Mouse (Mus musculus): ENCODE results near the gene Cdk14. TPM values are rescaled to one million over a fixed set of nuclear protein-coding genes. Genes with fewer than 3 reads are reported as not detected.

Cdk14 gene
- polyA plus RNA-seq, 1 experiment from 2014 or later = 33.0 TPM

DNA sequence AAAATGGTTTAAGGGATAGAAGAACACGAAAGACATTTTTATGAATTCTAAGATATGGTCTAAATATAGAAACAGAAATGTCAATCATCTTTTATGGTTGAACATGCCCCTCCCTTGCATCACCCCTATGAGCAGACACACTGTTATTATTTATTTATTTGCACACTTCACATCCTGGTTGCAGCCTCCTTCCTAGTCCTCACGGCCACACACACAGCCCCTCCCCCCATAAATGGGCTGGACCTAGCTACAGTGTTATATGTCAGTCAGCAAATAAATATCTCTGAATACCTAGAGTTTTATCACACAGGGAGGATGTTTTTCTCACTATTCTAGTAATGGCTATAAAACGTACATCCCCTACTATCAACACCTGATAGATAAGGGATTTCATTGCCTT lies 633.3 kb downstream of the Cdk14 start:
- ATAC-seq (ENCODE audit: low FRiP score, low read depth) = no peak
- H3K36me3 ChIP-seq = no peaks in the 10 kb centered on the region
- no peak overlapping the region for H3K9ac ChIP-seq
- H3K4me1 ChIP-seq = peaks cover 3% of the 10 kb centered on the region; the same call in 1 of the 2 replicates
- no peaks in the 10 kb centered on the region for H3K9me3 ChIP-seq
- no peaks in the 10 kb centered on the region for H3K27me3 ChIP-seq (replicated peaks)
- H3K4me2 ChIP-seq (replicated peaks) = no peak overlapping the region
- no peak overlapping the region for H3K27ac ChIP-seq
- 79% methylated on average over 3 of the region's 3 CpGs for WGBS
- H3K4me3 ChIP-seq = no peak overlapping the region

DNA sequence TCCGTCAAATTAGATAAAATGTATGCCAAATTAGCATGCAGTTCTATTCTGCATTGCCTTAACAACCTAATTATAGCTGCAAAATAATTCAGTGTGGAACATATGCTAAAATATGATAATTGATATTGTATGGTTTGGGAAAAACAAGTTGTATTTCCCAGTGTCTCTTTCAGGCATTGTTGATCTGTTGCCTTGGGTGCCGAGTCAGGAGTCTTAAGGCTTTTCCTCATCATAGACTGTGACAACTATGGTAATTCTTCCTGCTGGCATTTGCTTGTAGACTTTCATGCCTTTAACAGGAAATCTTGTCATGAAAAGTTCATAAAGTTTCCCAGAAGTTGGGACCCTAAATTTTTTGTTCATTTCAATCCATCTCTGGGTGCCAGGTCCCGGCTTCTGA lies 641.8 kb downstream of the Cdk14 start:
- Histone ChIP-seq H3K9ac (no peak overlapping the region), H3K4me1 (peaks cover 4% of the 10 kb centered on the region), H3K4me2 (replicated peaks) (no peak overlapping the region), H3K27ac (no peak overlapping the region), H3K9me3 (no peaks in the 10 kb centered on the region), H3K4me3 (no peak overlapping the region), H3K27me3 (replicated peaks) (no peaks in the 10 kb centered on the region), H3K36me3 (no peaks in the 10 kb centered on the region)
- no peak for ATAC-seq (ENCODE audit: low FRiP score, low read depth)
- 90% methylated on average over 3 of the region's 3 CpGs for WGBS

DNA sequence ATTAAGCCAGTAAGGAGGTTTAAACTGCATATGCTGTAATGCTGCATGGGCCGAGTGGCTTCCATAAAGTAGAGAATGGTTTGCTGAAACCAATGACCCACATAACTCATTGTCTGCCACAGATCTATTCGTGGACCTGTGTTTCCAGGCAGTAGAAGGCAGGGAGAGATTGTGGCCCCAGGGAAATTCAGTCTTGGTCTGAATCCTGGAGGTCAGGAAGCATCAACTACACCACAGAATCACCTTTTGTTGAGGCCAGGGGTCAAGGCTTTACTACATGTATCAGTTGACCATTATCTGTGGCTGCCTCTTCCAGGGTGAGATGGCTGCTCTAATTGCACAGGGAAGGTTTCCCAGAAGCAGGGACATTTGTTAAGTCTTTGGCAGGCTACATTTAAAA lies 643.6 kb downstream of the Cdk14 start:
- no peaks in the 10 kb centered on the region for H3K27me3 ChIP-seq (replicated peaks)
- ATAC-seq (ENCODE audit: low FRiP score, low read depth) = no peak
- H3K4me2 ChIP-seq (replicated peaks) = no peak overlapping the region
- no peak overlapping the region for H3K9ac ChIP-seq
- WGBS = 48% methylated on average over 2 of the region's 2 CpGs
- H3K27ac ChIP-seq = no peak overlapping the region
- H3K9me3 ChIP-seq = no peaks in the 10 kb centered on the region
- H3K4me3 ChIP-seq = no peak overlapping the region
- H3K36me3 ChIP-seq = no peaks in the 10 kb centered on the region
- peaks cover 6% of the 10 kb centered on the region for H3K4me1 ChIP-seq

DNA sequence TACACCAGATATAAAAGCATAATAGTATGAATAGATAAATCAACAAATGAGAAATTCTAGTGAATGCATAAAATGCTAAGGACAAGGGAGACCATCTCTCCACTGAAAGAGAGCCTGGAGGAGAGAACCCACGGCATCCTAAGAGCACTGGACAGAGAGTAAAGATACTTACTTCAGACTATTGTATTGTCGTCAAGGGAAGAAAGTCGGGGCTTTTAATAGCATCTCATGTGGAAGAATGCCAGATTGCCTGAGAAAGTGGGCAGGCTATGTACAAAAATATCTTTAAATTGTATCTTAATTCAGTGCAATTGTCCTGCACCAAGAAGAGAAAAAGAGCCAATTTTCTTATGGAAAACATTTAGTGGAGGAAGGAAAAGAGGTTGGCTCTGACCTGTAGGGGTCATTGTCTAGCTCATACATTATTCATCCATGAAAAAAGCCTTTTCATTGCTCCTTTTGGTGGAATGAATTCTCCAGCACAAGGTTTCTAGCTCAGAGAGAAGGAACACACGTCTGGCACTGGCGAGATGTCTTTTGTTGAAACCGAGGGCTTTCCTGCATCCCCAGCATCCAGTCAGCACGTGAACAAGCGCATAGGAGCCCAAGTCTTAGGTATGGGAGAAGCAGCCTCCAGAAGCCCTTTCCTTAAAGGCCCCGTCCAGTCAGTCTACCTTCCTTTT lies 646.9 kb downstream of the Cdk14 start:
- 28% methylated on average over 9 of the region's 9 CpGs for WGBS
- H3K9me3 ChIP-seq = no peaks in the 10 kb centered on the region
- no peak for ATAC-seq (ENCODE audit: low FRiP score, low read depth)
- H3K4me2 ChIP-seq (replicated peaks) = no peak overlapping the region
- no peak overlapping the region for H3K9ac ChIP-seq
- no peak overlapping the region for H3K4me3 ChIP-seq
- no peaks in the 10 kb centered on the region for H3K27me3 ChIP-seq (replicated peaks)
- H3K36me3 ChIP-seq = no peaks in the 10 kb centered on the region
- peaks cover 6% of the 10 kb centered on the region for H3K4me1 ChIP-seq
- no peak overlapping the region for H3K27ac ChIP-seq

DNA sequence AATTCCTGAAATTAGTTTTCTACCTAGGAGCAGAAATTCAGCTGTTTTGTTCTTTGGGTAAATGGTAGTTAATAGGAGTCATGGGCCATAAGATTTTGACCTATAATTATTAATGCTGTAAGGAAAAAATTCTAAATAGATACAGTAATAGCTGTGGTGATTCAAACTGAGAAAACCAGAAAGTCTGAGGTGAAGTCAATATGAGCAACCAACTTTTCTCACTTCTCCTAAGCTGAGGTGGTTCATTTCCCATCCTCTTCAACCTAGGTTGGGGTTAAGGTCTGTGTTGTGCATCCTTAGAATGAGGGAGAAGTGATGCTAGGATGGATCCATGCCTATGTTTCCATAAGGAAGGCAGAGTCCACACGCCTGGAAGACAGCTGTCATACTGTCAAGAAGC lies 649.5 kb downstream of the Cdk14 start:
- Histone ChIP-seq H3K36me3 (no peaks in the 10 kb centered on the region), H3K9me3 (no peaks in the 10 kb centered on the region), H3K4me1 (peaks cover 6% of the 10 kb centered on the region), H3K4me3 (no peak overlapping the region), H3K4me2 (replicated peaks) (no peak overlapping the region), H3K27me3 (replicated peaks) (no peaks in the 10 kb centered on the region), H3K9ac (no peak overlapping the region), H3K27ac (no peak overlapping the region)
- no peak for ATAC-seq (ENCODE audit: low FRiP score, low read depth)
- 68% methylated on average over 1 of the region's 1 CpGs for WGBS

DNA sequence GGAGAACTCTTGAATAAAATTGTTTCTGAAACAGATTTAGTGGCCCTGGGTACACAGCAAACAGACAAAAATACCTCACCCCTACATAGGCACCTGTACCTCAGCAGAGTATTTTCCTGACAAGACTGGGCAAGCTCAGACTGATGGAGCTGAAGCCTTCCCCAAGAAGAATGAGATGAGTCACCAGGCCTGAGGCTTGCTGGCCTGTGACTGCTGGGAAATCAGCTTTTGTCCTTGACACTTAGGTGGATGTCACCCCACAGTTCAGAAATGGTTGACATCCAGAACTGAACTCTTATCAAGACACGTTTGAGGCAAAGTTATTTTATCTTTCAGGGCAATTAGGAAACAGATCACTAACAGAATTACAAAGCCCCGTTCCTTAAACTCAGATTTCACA lies 652.2 kb downstream of the Cdk14 start:
- no peak overlapping the region for H3K9ac ChIP-seq
- no peak overlapping the region for H3K4me2 ChIP-seq (replicated peaks)
- H3K36me3 ChIP-seq = no peaks in the 10 kb centered on the region
- H3K9me3 ChIP-seq = no peaks in the 10 kb centered on the region
- WGBS = 79% methylated on average over 2 of the region's 2 CpGs
- ATAC-seq (ENCODE audit: low FRiP score, low read depth) = no peak
- H3K4me1 ChIP-seq = no peaks in the 10 kb centered on the region
- H3K4me3 ChIP-seq = no peak overlapping the region
- H3K27ac ChIP-seq = no peak overlapping the region
- H3K27me3 ChIP-seq (replicated peaks) = no peaks in the 10 kb centered on the region

DNA sequence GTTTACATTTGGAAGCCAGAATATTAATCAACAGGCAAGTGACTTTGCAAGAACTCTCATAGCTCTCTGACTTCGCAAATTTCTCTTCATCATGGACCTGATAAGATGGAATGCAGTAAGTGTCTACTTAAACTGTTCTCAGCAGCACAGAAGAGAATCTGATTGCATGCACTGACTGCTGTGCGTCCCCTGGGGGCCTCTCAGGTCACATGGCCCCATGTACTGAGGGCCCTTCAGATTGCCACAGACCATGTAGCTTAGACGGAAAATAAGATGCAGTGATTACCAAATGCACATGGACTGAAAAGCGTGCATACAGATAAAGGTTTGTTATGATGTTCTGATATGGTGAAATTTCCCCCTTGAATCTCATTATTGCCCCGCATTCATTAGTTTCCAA lies 653.4 kb downstream of the Cdk14 start:
- Histone ChIP-seq H3K4me3 (no peak overlapping the region), H3K9me3 (no peaks in the 10 kb centered on the region), H3K9ac (no peak overlapping the region), H3K27me3 (replicated peaks) (no peaks in the 10 kb centered on the region), H3K36me3 (no peaks in the 10 kb centered on the region), H3K27ac (no peak overlapping the region), H3K4me1 (no peaks in the 10 kb centered on the region), H3K4me2 (replicated peaks) (no peak overlapping the region)
- 88% methylated on average over 5 of the region's 5 CpGs for WGBS
- no peak for ATAC-seq (ENCODE audit: low FRiP score, low read depth)

DNA sequence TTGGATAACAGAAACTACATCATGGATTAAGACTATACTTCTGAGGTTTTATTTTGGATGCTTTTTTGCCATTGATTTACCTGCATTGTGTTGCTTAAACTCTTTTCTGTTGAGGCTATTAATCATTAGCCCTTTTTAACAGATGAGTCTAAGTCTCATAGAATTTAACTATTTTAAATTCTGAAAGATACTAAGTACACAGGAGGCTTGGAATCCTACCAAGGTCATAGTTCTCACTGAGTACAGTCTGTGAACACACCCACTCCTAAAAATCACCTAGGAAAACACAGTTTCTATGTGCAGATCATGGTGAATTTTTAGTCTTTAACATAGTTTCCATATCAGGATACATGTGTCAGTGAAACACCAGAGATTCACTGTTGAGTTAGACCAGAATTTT lies 658.2 kb downstream of the Cdk14 start:
- H3K9ac ChIP-seq = no peak overlapping the region
- H3K27me3 ChIP-seq (replicated peaks) = no peaks in the 10 kb centered on the region
- no peak for ATAC-seq (ENCODE audit: low FRiP score, low read depth)
- no peak overlapping the region for H3K4me2 ChIP-seq (replicated peaks)
- H3K36me3 ChIP-seq = no peaks in the 10 kb centered on the region
- no peak overlapping the region for H3K27ac ChIP-seq
- peaks cover under 1% of the 10 kb centered on the region; the same call in 1 of the 2 replicates for H3K4me1 ChIP-seq
- no peaks in the 10 kb centered on the region for H3K9me3 ChIP-seq
- H3K4me3 ChIP-seq = no peak overlapping the region

DNA sequence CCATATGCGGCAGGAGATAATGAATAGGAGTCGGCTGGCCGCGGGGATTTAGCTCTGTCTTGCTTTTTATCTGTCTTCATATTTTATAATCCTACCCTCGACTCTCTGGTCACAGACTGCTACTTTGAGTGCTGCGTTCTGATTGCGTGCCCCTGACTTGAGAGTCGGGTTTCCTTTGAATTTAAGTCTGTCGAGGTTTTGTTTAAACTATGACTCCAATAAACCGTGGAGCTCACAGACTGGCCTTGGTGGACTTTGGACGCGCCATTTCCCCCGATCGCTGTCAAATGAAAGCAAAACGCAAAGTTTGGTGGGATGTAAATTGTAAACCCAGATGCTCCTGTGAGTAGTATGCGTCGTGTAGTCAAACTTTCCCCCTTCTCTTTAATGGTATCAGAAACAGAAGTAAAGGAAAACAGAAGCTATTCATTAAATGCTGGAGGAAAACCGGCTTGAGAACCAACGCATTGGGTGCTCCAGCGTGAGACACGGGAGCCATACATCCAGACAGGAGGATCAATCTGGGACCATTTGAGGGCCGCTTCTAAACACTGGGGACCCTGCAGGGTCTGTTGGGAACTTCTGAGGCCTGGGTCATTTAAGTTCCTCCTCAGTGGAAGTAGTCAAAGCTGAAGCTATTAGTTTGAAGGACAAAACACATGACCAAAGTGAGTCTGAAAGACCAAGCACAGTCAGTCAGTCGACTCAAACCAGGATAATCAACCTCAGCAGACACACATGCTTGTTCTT lies 661.6 kb downstream of the Cdk14 start:
- ATAC-seq (ENCODE audit: low FRiP score, low read depth) = no peak
- Histone ChIP-seq H3K4me2 (replicated peaks) (peak overlapping the region; percentile 98), H3K27ac (peak overlapping the region; percentile 85; the same call in 1 of the 2 replicates)

DNA sequence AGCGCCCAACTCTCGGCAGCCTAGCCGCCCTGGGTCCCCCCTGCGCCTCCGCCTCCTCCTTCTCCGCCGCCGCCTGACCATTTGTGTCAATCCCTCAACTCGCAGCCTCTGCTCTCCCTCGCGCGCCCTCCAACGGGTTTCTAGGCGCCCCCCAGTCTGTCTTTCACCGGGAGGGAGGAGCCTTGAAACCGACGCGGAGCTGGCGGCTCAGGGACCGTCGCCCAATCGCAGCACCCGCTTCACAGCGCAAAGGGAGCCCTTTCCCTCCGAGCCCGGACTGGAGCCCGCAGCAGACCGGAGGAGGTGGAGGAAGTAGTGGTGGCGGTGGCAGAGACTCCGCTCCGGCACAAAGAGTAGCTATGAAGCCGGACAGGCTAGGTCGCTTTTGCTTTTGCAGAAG lies 662.2 kb downstream of the Cdk14 start, which contains the start of gene Fzd1:
Gene Fzd1 (minus strand): TSS at position 134 of the 400 bp plus-strand sequence.
- H3K4me2 ChIP-seq (replicated peaks) = peak within 1 kb of the TSS; percentile 98
- no peaks in the 10 kb centered on the region for H3K36me3 ChIP-seq
- H3K27me3 ChIP-seq (replicated peaks) = peaks cover 22% of the 10 kb centered on the region
- under 1% methylated on average over 33 of the region's 33 CpGs for WGBS
- H3K9me3 ChIP-seq = no peaks in the 10 kb centered on the region
- H3K27ac ChIP-seq = peak within 1 kb of the TSS; percentile 85; the same call in 1 of the 2 replicates
- peak within 1 kb of the TSS; percentile 74 for H3K4me3 ChIP-seq
- peak within 1 kb of the TSS; percentile 84 for H3K9ac ChIP-seq
- ATAC-seq (ENCODE audit: low FRiP score, low read depth) = peak; percentile 94
- peaks cover 25% of the 10 kb centered on the region for H3K4me1 ChIP-seq

More for the DNA sequence above, 661.6 kb downstream of the Cdk14 start:
- Histone ChIP-seq H3K9ac (peak overlapping the region; percentile 84), H3K9me3 (no peaks in the 10 kb centered on the region), H3K27me3 (replicated peaks) (peaks cover 22% of the 10 kb centered on the region), H3K36me3 (no peaks in the 10 kb centered on the region), H3K4me1 (peaks cover 25% of the 10 kb centered on the region), H3K4me3 (peak overlapping the region; percentile 74)
- WGBS = under 1% methylated on average over 23 of the region's 23 CpGs

DNA sequence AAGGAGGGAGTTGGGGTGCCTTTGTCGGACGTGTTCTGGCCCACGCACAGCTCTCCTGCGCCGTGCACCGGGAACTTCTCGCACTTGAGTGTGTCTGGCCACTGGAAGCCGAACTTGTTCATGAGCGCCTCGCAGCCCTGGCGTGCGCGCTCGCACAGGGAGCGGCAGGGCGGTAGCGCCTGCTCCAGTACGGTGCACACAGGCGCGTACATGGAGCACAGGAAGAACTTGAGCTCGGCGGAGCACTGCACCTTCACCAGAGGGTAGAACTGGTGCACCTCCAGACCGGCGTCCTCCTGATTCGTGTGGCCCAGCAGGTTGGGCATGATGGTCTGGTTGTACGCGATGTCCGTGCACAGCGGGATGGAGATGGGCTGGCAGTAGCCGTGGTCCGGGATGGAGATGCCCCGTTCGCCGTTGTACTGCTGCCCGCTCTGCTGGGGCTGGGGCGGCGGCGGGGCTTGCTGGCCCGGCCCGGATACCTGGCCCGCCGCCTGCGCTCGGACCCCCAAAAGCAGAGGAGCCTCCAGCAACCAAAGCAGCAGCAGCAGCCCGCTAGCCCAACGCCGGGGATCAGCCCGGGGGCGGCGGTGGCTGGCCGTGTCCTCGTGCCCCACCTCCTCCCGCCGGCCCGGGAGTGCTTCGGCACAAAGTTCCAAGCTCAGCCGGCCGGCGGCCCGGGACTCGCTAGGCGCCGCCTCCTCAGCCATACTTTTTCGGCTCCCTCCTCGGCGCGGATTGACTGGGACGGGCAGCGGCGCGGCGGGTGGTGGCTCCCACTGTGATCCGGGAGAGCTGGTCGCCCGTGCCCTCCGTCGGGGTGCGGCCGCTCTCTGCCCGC lies 663.0 kb downstream of the Cdk14 start:
- Histone ChIP-seq H3K27me3 (replicated peaks) (peaks cover 22% of the 10 kb centered on the region), H3K9ac (peak overlapping the region; percentile 84), H3K4me1 (peaks cover 25% of the 10 kb centered on the region), H3K36me3 (no peaks in the 10 kb centered on the region), H3K4me2 (replicated peaks) (peak overlapping the region; percentile 98), H3K27ac (peak overlapping the region; percentile 85; the same call in 1 of the 2 replicates), H3K4me3 (peak overlapping the region; percentile 74), H3K9me3 (no peaks in the 10 kb centered on the region)
- under 1% methylated on average over 80 of the region's 80 CpGs for WGBS
- ATAC-seq (ENCODE audit: low FRiP score, low read depth) = peak; percentile 63

Measured in neural tube, embryonic 12.5 days (tissue).